Mouse (Mus musculus) ES-E14 (cell line): ENCODE results near the gene Wdr63. TPM values are rescaled to one million over a fixed set of nuclear protein-coding genes. Genes with fewer than 3 reads are reported as not detected.

ENCODE experiments used
- DNase-seq: peaks from one replicate; pipeline ENCODE4 v3.0.0-alpha.2; 2013; ENCODE audit warnings: low read depth, low spot score
- H3K27ac ChIP-seq: 2 replicates; pipeline ENCODE4 v1.5.1; 2012; ENCODE audit warnings: low read depth, mild to moderate bottlenecking, low read length, moderate library complexity, mixed read lengths; ENCODE audit not compliant: poor library complexity, insufficient read depth, severe bottlenecking
- H3K36me3 ChIP-seq: 2 replicates; pipeline ENCODE4 v1.6.1; 2012; ENCODE audit warnings: mild to moderate bottlenecking, low read length, moderate library complexity, mixed read lengths; ENCODE audit not compliant: control insufficient read depth, poor library complexity, insufficient read depth, severe bottlenecking
- H3K4me1 ChIP-seq, 2 experiments: fragments of 150-350 bp in 1 of 2; sonication (generic) in 1 of 2; 2 replicates each; pipeline ENCODE4 v1.6.1; 2012; ENCODE audit warnings: low read length in 2 of 2, mild to moderate bottlenecking in 1 of 2, mixed read lengths in 1 of 2; ENCODE audit not compliant: control insufficient read depth in 2 of 2, insufficient read depth in 2 of 2, poor library complexity in 1 of 2
- H3K4me3 ChIP-seq, 2 experiments: fragments of 150-350 bp in 1 of 2; sonication (generic) in 1 of 2; 2 replicates each; pipeline ENCODE4 v1.5.1; 2012; ENCODE audit warnings: low read length in 2 of 2, low read depth in 1 of 2, mild to moderate bottlenecking in 1 of 2, mixed read lengths in 1 of 2; ENCODE audit not compliant: insufficient read depth in 1 of 2, poor library complexity in 1 of 2, severe bottlenecking in 1 of 2
- H3K9ac ChIP-seq: 2 replicates; pipeline ENCODE4 v1.6.1; 2012; ENCODE audit warnings: low read depth, mild to moderate bottlenecking, low read length, mixed read lengths; ENCODE audit not compliant: poor library complexity, insufficient read depth, severe bottlenecking
- H3K9me3 ChIP-seq: fragments of 150-350 bp; sonication (generic); 2 replicates; pipeline ENCODE4 v1.6.1; 2012; ENCODE audit warnings: low read depth, mild to moderate bottlenecking, low read length; ENCODE audit not compliant: control insufficient read depth, insufficient read depth
- CHD2 ChIP-seq: IDR thresholded peaks from 2 replicates; pipeline ENCODE4 v1.6.1; 2014; ENCODE audit warnings: mild to moderate bottlenecking, low read depth, low read length, inconsistent platforms
- HCFC1 ChIP-seq: IDR thresholded peaks from 2 replicates; pipeline ENCODE4 v1.6.1; 2012; ENCODE audit warnings: low read length, inconsistent platforms, borderline replicate concordance; ENCODE audit not compliant: insufficient read depth
- MAFK ChIP-seq: IDR thresholded peaks from 2 replicates; pipeline ENCODE4 v1.6.1; 2014; ENCODE audit warnings: mild to moderate bottlenecking, low read depth, low read length, inconsistent platforms; ENCODE audit not compliant: insufficient read depth
- ZC3H11A ChIP-seq: IDR thresholded peaks from 2 replicates; pipeline ENCODE4 v1.6.1; 2012; ENCODE audit warnings: low read depth, mild to moderate bottlenecking, inconsistent platforms, low read length, borderline replicate concordance
- ZNF384 ChIP-seq: IDR thresholded peaks from 2 replicates; pipeline ENCODE4 v1.6.1; 2012; ENCODE audit warnings: low read depth, low read length, inconsistent platforms
- in situ Hi-C, 2 experiments: fragments of 600-800 bp; cut with MboI; formaldehyde crosslinking; loops; one replicate each; pipeline ENCODE4 v1.15.1; 2025; ENCODE audit warnings: low sequenced_read_pairs in 2 of 2, inconsistent platforms in 1 of 2; ENCODE audit not compliant: unreplicated experiment in 2 of 2
- total RNA-seq: library from RNA; depleted of rRNA; stranded (reverse); fragments of 300-350 nt; gene quantifications from 2 replicates; pipeline ENCODE4 v1.2.3, GENCODE M21; 2012

Gene Wdr63
- total RNA-seq, 1 experiment, result 0.67 TPM

- DNase-seq, result no peak
- no peak for TF ChIP-seq MAFK
- TF ChIP-seq HCFC1, result no peak
- no peak for TF ChIP-seq CHD2
- no peak for TF ChIP-seq ZC3H11A
- TF ChIP-seq ZNF384, result no peak
- H3K4me3 ChIP-seq, result no peak overlapping the region
- H3K36me3 ChIP-seq, result no peaks in the 10 kb centered on the region
- no peak overlapping the region for H3K9ac ChIP-seq
- peaks cover 4 to 5% of the 10 kb centered on the region in 2 experiments; a peak in 2 of 4 replicates for H3K4me1 ChIP-seq
- in situ Hi-C loops, result no loop called here
- H3K27ac ChIP-seq, result no peak overlapping the region
- H3K9me3 ChIP-seq, result no peaks in the 10 kb centered on the region
These were observed 80.8 kb downstream of the Wdr63 start for GRCm38 (mm10) chr3:146027116-146027515.

DNA sequence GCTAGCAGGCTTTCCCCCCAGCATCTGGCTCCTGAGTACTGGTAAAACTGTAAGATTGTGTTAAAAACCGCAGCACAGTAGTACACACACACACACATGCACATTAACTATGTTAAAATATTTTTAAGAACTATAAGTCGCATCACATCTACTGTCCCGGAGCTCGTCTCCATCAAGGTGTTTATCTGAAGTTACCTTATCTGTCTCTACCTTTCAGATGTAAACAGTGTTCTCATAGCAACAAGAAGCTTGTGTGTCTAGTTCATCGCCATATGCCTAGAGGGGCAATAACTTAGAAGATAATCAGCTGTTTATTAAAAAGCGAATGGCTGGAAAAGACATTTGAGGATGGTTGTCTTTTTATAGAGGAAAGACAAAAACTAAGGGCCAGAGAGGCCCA is 82.4 kb downstream of the Wdr63 start:
- TF ChIP-seq MAFK (no peak), ZNF384 (no peak), ZC3H11A (no peak), HCFC1 (no peak), CHD2 (no peak)
- H3K4me1 ChIP-seq, result peaks cover 4 to 5% of the 10 kb centered on the region in 2 experiments; a peak in 2 of 4 replicates
- DNase-seq, result no peak
- H3K9me3 ChIP-seq, result no peaks in the 10 kb centered on the region
- in situ Hi-C loops, result no loop called here
- no peak overlapping the region for H3K27ac ChIP-seq
- H3K36me3 ChIP-seq, result no peaks in the 10 kb centered on the region
- no peak overlapping the region for H3K4me3 ChIP-seq
- no peak overlapping the region for H3K9ac ChIP-seq

- Histone ChIP-seq H3K27ac (no peak overlapping the region), H3K4me1 (peaks cover 4 to 5% of the 10 kb centered on the region in 2 experiments; a peak in 2 of 4 replicates), H3K9me3 (no peaks in the 10 kb centered on the region), H3K9ac (no peak overlapping the region), H3K4me3 (no peak overlapping the region), H3K36me3 (no peaks in the 10 kb centered on the region)
- no peak for TF ChIP-seq ZNF384
- no peak for TF ChIP-seq CHD2
- TF ChIP-seq MAFK, result no peak
- TF ChIP-seq ZC3H11A, result no peak
- no peak for TF ChIP-seq HCFC1
- in situ Hi-C loops, result no loop called here
- no peak for DNase-seq
These were observed 83.2 kb downstream of the Wdr63 start for GRCm38 (mm10) chr3:146024746-146025145.

DNA sequence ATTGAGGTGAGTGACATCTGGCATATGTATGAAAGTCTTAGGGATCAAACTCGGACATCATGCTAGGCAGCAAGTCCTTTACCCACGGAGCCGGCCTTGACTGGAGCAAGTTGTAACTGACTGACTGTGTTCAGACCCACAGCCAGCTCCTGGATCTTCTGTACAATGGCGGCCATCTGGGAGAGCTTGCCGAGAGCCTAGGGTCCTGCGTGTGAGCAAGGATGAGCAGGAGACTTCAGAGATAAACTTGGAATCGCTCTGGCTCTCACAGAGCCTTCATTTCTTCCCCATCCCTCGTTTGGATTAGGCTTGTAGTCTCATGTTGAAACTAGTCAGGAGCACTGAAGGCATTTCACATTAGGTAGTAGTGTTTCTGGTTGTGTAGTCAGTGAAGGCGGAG is 85.7 kb downstream of the Wdr63 start:
- H3K36me3 ChIP-seq, result no peaks in the 10 kb centered on the region
- H3K9ac ChIP-seq, result no peak overlapping the region
- H3K27ac ChIP-seq, result no peak overlapping the region
- H3K4me1 ChIP-seq, result peaks cover 2 to 4% of the 10 kb centered on the region in 2 experiments; a peak in 2 of 4 replicates
- in situ Hi-C loops, result no loop called here
- no peaks in the 10 kb centered on the region for H3K9me3 ChIP-seq
- H3K4me3 ChIP-seq, result no peak overlapping the region
- DNase-seq, result no peak
- TF ChIP-seq ZNF384 (no peak), HCFC1 (no peak), CHD2 (no peak), ZC3H11A (no peak), MAFK (no peak)

- H3K9ac ChIP-seq, result no peak overlapping the region
- no peak overlapping the region for H3K4me3 ChIP-seq
- no peaks in the 10 kb centered on the region for H3K9me3 ChIP-seq
- H3K36me3 ChIP-seq, result peaks cover 15% of the 10 kb centered on the region; the same call in 1 of the 2 replicates
- in situ Hi-C loops, result no loop called here
- no peaks in the 10 kb centered on the region for H3K4me1 ChIP-seq
- no peak for DNase-seq
- H3K27ac ChIP-seq, result no peak overlapping the region
- TF ChIP-seq HCFC1 (no peak), CHD2 (no peak), ZNF384 (no peak), MAFK (no peak), ZC3H11A (no peak)
These were observed 90.4 kb downstream of the Wdr63 start for GRCm38 (mm10) chr3:146017521-146017920.
